Mouse (Mus musculus) thymus, postnatal 25 days (tissue): ENCODE results near the gene Mfap5.
"Not testable (repeated sequence)": the region's sequence is repeated elsewhere in the genome, so short reads cannot be mapped to it uniquely, and the experiment has no call there.

Source experiments
- DNase-seq: peaks from one replicate; pipeline ENCODE4 v3.0.0; 2022

Mfap5 gene

GRCm38 (mm10) chr6:122565070-122565784 lies 59.6 kb downstream of the Mfap5 start:
- no peak for DNase-seq

GRCm38 (mm10) chr6:122569113-122569512 lies 63.5 kb downstream of the Mfap5 start:
- no peak for DNase-seq

- DNase-seq, result no peak
These were observed 64.1 kb downstream of the Mfap5 start for GRCm38 (mm10) chr6:122569762-122570161.

GRCm38 (mm10) chr6:122570695-122571616 lies 65.3 kb downstream of the Mfap5 start:
- no peak for DNase-seq

GRCm38 (mm10) chr6:122571617-122571959 lies 65.9 kb downstream of the Mfap5 start:
- no peak for DNase-seq

GRCm38 (mm10) chr6:122575037-122575436 lies 69.4 kb downstream of the Mfap5 start:
- not testable (repeated sequence) for DNase-seq

- DNase-seq, result no peak
These were observed 71.4 kb downstream of the Mfap5 start for GRCm38 (mm10) chr6:122577030-122577429.
